Mouse (Mus musculus) lung, adult 2 months (tissue): ENCODE measurements around the gene Pou2f1.

Experiments used
- CTCF ChIP-seq: fragments of 200-500 bp; IDR thresholded peaks from 2 replicates; pipeline ENCODE4 v1.5.1; 2011; ENCODE audit warnings: mild to moderate bottlenecking, low read length, control low read depth; ENCODE audit not compliant: insufficient read depth
- POLR2A ChIP-seq: fragments of 200-500 bp; IDR thresholded peaks from 2 replicates; pipeline ENCODE4 v1.6.1; 2011; ENCODE audit warnings: low read depth, mild to moderate bottlenecking, control low read depth, low read length, borderline replicate concordance; ENCODE audit errors: extremely low read depth

GRCm38 (mm10) chr1:165976672-165977448, 25.6 kb downstream of the Pou2f1 start:
- TF ChIP-seq POLR2A: no peak
- TF ChIP-seq CTCF: no peak
